Mouse (Mus musculus) right cerebral cortex, adult 18-20 months (tissue): Measurements from ENCODE around the gene Rras2.

Experiments
- DNase-seq: peaks from one replicate; pipeline ENCODE4 v3.0.0; 2022; ENCODE audit warnings: mixed read lengths

Gene Rras2

GRCm38 (mm10) chr7:114020704-114021093 lies 96.9 kb downstream of the Rras2 start:
- peak; percentile 81 for DNase-seq

DNA sequence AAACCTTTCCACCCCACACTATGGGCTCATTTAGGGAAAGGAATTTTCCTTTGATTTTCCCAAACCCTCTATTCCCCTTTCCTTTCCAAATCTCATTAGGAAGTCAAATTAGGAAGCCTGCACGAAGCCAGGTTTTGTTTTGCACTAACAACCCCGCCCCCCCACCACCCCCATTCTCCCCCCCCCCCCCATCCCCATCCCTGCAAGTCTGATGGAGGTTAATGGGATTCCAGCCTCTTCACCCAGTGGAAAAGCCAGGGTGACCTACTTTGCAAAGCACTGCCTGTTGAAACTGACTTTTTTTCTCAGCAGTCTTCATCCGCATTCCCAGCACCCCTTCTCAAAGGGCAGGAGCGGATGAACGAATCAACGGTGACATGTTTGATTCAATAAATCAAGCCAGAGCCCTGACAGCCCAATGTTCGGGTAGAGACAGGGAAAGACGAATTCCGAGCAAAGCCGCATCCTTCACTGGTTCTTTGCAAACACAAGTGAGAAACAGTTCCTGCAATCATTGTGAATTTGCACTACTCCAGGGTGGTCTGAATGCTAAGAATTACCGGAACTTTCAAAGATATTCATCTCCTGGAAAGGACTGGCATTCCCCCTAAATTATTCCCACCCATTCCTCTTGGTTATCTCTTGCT lies 97.4 kb downstream of the Rras2 start:
- DNase-seq = no peak

- DNase-seq = no peak
Measured at GRCm38 (mm10) chr7:114018861-114019260, 98.7 kb downstream of the Rras2 start.

DNA sequence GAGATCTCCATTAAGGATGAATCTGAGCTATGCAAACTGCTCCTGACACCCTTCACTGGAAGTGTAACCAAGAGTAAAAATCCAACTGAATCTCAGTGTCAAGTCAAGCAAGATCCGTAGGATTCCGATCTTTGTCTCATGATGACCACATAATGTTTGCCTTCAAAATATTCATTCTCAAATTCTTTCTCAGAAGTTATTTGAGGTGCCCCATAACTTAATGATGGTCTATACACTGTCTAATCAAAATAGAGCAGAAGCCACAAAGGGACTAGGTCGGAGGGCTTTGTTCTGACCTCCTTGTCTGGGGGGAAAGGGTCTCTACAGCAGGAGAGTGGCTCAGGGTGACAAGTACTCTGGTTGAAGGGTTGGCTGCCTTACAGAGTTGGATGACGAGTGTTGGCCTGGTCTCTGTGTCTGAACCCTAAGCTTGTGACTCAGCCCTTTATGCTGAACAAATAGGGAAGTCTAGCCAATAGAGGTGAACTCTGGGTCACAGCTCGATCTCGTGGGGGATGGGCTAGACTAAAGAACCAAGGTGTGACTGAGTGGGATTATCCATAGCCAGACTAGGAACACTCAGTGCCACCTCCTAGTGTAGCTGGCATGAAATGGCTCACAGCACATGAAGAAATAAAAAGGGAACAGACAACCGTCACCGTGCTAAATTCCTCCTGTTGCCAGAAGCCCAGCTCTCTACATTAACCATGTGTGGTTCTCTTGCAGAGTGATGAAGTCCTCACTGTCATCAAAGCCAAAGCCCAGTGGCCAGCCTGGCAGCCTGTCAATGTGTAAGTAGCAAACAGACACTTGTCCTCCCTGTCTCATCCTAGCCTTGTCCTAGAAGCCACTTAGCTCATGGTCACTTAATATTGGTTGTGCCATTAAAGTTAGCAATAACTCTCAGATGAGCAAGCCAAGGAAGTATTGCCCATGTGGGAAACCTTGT lies 101.3 kb downstream of the Rras2 start:
- no peak for DNase-seq

DNA sequence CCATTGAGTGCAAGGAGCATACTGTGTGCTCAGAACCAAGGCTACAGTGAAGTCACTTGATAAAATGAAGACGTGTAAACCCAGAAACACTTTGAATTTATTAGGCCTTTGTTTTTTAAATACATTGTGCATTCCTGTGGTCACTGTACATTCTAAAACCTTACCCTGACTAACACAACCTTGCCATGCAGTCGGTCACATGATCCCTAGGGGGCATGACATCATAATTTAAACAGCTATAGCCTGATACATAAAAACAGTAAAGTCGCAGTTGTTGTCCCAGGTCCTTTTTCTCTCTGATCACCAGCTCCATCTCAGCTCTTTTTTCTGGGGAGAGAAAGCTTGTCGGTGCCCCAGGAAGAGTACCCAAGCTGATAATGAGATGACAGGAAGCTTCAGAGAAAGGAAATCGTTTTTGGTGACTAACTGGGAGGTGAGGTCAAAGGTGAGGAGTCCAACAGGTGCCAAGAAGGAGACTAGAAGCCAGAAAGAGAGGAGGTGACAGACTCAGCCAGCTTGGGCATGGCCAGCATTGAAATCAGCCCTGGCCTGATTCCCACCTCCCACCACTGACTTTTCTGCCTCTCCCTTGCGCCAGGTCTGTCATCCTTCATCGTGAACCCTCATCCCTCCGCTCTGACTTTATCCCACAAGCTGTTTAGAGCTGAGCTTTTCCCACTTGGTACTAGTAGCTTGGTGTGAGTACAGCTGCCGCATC lies 105.7 kb downstream of the Rras2 start:
- no peak for DNase-seq

DNA sequence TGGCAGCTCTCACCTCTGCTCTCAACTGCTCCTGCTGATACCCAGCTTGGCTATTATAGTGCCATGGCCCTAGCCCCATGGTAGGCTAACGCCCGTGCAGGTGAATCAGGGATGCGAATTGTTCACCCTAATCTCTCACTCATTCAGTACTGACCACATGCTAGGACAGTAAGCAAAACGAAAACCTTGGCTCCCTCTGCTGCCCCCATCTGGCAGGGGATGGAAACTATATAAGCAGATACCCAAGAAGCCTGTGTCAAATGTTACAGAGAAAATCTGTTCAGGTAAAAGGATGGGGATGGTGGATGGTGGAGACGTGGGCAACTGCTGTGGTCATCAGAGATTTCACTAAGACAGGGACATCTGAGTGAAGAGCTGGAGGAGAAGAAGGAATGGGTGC lies 110.0 kb downstream of the Rras2 start:
- no peak for DNase-seq

DNA sequence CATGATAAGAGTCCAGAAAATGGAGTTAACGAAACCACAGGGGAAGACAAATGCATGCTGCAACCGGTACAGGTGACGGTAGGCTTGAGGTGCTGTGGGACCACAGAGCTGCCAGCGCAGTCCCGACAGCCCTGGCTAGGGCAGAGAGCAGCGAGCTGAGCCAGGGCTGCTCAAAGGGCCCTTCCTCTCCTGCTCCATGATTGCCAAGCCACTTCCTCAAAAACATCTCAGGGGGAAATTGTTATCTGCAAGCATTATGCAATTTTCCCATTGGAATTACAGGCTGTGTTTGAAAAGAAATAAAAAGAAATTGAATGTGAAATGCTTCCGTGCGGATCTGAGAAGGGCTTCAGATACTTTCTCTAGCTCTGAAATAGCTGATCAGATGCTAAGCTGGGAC lies 111.1 kb downstream of the Rras2 start:
- DNase-seq = no peak

- DNase-seq = no peak
Measured at GRCm38 (mm10) chr7:114005499-114005898, 112.1 kb downstream of the Rras2 start.

GRCm38 (mm10) chr7:114004171-114004570 lies 113.4 kb downstream of the Rras2 start:
- no peak for DNase-seq

DNA sequence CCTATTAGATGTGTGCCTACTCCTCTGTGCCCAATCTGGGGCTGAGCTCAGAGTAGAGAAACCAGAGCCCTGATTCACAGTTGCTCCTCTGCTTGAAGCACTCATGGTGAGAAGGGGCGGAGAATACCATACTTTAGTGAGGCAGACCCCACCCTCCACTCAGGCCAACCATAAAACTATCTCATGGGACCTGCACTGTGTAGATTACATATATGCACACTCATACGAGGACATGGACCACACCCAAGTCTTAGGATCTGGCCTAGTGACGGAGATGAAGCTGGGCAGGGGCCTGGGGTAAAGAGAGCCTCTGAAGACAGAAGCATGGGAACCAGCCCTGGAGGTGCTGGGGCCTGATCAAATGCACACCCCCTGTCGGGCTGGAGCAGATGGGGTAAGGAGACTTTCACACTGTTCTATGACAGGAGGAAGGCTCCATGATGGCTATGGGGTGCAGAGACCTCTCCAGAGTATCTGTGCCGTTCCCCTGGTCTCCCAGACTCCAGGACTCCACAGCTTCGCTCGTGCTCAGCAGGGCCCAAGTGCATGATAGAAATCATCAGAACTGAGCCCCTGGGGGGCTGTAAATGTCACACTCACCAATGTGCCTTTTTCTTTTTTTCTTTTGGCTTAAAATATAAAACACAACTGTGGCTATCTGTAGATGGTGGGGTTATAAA lies 119.8 kb downstream of the Rras2 start:
- DNase-seq = no peak
